Mouse (Mus musculus): ENCODE measurements around the gene Sez6l.

GRCm38 (mm10) chr5:112483030-112483429 is 94.0 kb downstream of the Sez6l start:
- TF ChIP-seq CTCF (IDR thresholded peaks at IDR 0.05; ENCODE audit: extremely low read depth, insufficient read depth, low read length) (no peak), POLR2A (IDR thresholded peaks at IDR 0.05; ENCODE audit: extremely low read depth, insufficient read depth, low read length) (no peak)
